Mouse (Mus musculus): Measurements from ENCODE around the gene Bmper.

GRCm38 (mm10) chr9:23310953-23311352 lies 88.1 kb downstream of the Bmper start:
- TF ChIP-seq TBP (conservative IDR thresholded peaks at IDR 0.05; ENCODE audit: low read depth, low read length) (no peak), JUN (IDR thresholded peaks at IDR 0.05; ENCODE audit: insufficient read depth, low read depth, low read length) (no peak), KAT2A (IDR thresholded peaks at IDR 0.05; ENCODE audit: insufficient replicate concordance, low read length) (no peak), MXI1 (IDR thresholded peaks at IDR 0.05; ENCODE audit: low read depth, low read length) (no peak), USF1 (IDR thresholded peaks at IDR 0.05; ENCODE audit: low read depth, low read length) (no peak), ZKSCAN1 (IDR thresholded peaks at IDR 0.05; ENCODE audit: borderline replicate concordance, low read depth, low read length) (no peak), IRF4 (IDR thresholded peaks at IDR 0.05; ENCODE audit: low read depth, low read length) (no peak), RAD21 (IDR thresholded peaks at IDR 0.05; ENCODE audit: low read depth, low read length) (no peak), MAX (IDR thresholded peaks at IDR 0.05; ENCODE audit: low read length) (no peak), SIN3A (IDR thresholded peaks at IDR 0.05; ENCODE audit: low read length) (no peak), CTCF (conservative IDR thresholded peaks at IDR 0.05 in 1 of 2, IDR thresholded peaks at IDR 0.05 in 1 of 2; ENCODE audit: low read depth in 2 of 2, low read length in 2 of 2) (no peak), POLR2AphosphoS2 (IDR thresholded peaks at IDR 0.05; ENCODE audit: low read depth, low read length) (no peak), POLR2A (IDR thresholded peaks at IDR 0.05; ENCODE audit: low read depth, low read length) (no peak), E2F4 (IDR thresholded peaks at IDR 0.05; ENCODE audit: insufficient replicate concordance, low read depth, low read length) (no peak)
